Mouse (Mus musculus) right cerebral cortex, postnatal 14 days (tissue): ENCODE measurements around the gene Trappc3.

ENCODE experiments used
- DNase-seq: peaks from one replicate; pipeline ENCODE4 v3.0.0; 2022

The Trappc3 gene

GRCm38 (mm10) chr4:126283582-126283981 is 21.5 kb downstream of the Trappc3 start:
- no peak for DNase-seq

GRCm38 (mm10) chr4:126286492-126286891 is 24.4 kb downstream of the Trappc3 start, which contains the start of gene Col8a2:
Gene Col8a2 (plus strand): TSS chr4:126286793.
- no peak for DNase-seq

GRCm38 (mm10) chr4:126287302-126287995 is 25.3 kb downstream of the Trappc3 start:
- no peak for DNase-seq

GRCm38 (mm10) chr4:126288085-126288666 is 26.1 kb downstream of the Trappc3 start:
- DNase-seq: no peak

- no peak for DNase-seq
Measured at GRCm38 (mm10) chr4:126290314-126290713, 28.2 kb downstream of the Trappc3 start.

- no peak for DNase-seq
Measured at GRCm38 (mm10) chr4:126291196-126291595, 29.1 kb downstream of the Trappc3 start.

GRCm38 (mm10) chr4:126295152-126295551 is 33.0 kb downstream of the Trappc3 start:
- no peak for DNase-seq

GRCm38 (mm10) chr4:126295937-126296336 is 33.8 kb downstream of the Trappc3 start:
- no peak for DNase-seq

GRCm38 (mm10) chr4:126296617-126297101 is 34.5 kb downstream of the Trappc3 start:
- DNase-seq: peak; percentile 41

- no peak for DNase-seq
Measured at GRCm38 (mm10) chr4:126300916-126301583, 38.9 kb downstream of the Trappc3 start.

- DNase-seq: no peak
Measured at GRCm38 (mm10) chr4:126301584-126302309, 39.6 kb downstream of the Trappc3 start.

GRCm38 (mm10) chr4:126303877-126304276 is 41.8 kb downstream of the Trappc3 start:
- no peak for DNase-seq

- no peak for DNase-seq
Measured at GRCm38 (mm10) chr4:126305428-126305827, 43.3 kb downstream of the Trappc3 start.

- DNase-seq: no peak
Measured at GRCm38 (mm10) chr4:126306058-126306457, 43.9 kb downstream of the Trappc3 start.

- DNase-seq: no peak
Measured at GRCm38 (mm10) chr4:126306827-126307226, 44.7 kb downstream of the Trappc3 start.

GRCm38 (mm10) chr4:126309211-126309921 is 47.2 kb downstream of the Trappc3 start:
- DNase-seq: no peak

GRCm38 (mm10) chr4:126309922-126310309 is 47.8 kb downstream of the Trappc3 start:
- peak; percentile 87 for DNase-seq

- no peak for DNase-seq
Measured at GRCm38 (mm10) chr4:126310344-126310743, 48.2 kb downstream of the Trappc3 start.

GRCm38 (mm10) chr4:126311566-126312200 is 49.6 kb downstream of the Trappc3 start:
- DNase-seq: no peak

GRCm38 (mm10) chr4:126313202-126313601 is 51.1 kb downstream of the Trappc3 start:
- DNase-seq: no peak

GRCm38 (mm10) chr4:126314393-126314792 is 52.3 kb downstream of the Trappc3 start:
- no peak for DNase-seq

GRCm38 (mm10) chr4:126315931-126316330 is 53.8 kb downstream of the Trappc3 start:
- no peak for DNase-seq
